Mouse (Mus musculus) megakaryocyte-erythroid progenitor cell, adult 5 weeks (primary cell): ENCODE data around the gene Mrpl27. TPM values are rescaled to one million over a fixed set of nuclear protein-coding genes. Genes with fewer than 3 reads are reported as not detected.

ENCODE experiments used
- polyA plus RNA-seq: library from polyadenylated mRNA; stranded (reverse); fragments of >175 nt; gene quantifications from 2 replicates; pipeline ENCODE4 v1.2.3, GENCODE M21; 2012

Mrpl27 gene
- 63.3 and 70.0 TPM in 2 replicates for polyA plus RNA-seq

GRCm38 (mm10) chr11:94653663-94654436, at the start of gene Mrpl27, which contains the start of gene Eme1:
Mrpl27 (plus strand) TSS chr11:94653767.
Eme1 (minus strand) TSS chr11:94653964.

GRCm38 (mm10) chr11:94629199-94629883, 24.2 kb upstream of the Mrpl27 start, which contains the start of gene Lrrc59:
Lrrc59 (plus strand) TSS chr11:94629767.

GRCm38 (mm10) chr11:94676754-94677606, 23.4 kb downstream of the Mrpl27 start, which contains the start of gene Xylt2:
Xylt2 (minus strand) TSS chr11:94677515.

GRCm38 (mm10) chr11:94704472-94704871, 50.9 kb downstream of the Mrpl27 start, which contains the start of gene Gm11541:
Gm11541 (minus strand) TSS chr11:94704499.

Other genes starting within 250 kb of the Mrpl27 start
- gene Cacna1g, start 179.6 kb upstream of the Mrpl27 start, polyA plus RNA-seq: 0.78 and 0.82 TPM in 2 replicates
- not detected in 2 replicates for gene Spata20, start 167.6 kb upstream of the Mrpl27 start, polyA plus RNA-seq
- 0.02 and 0.05 TPM in 2 replicates for gene Epn3, start 153.8 kb upstream of the Mrpl27 start, polyA plus RNA-seq
- gene Mycbpap, start 132.0 kb upstream of the Mrpl27 start, polyA plus RNA-seq: 0.34 and 0.36 TPM in 2 replicates
- 4.1 and 7.2 TPM in 2 replicates for gene Rsad1, start 104.5 kb upstream of the Mrpl27 start, polyA plus RNA-seq
- gene Chad, start 88.7 kb upstream of the Mrpl27 start, polyA plus RNA-seq: 0.69 and 0.91 TPM in 2 replicates
- 27.1 and 40.1 TPM in 2 replicates for gene Acsf2, start 51.9 kb upstream of the Mrpl27 start, polyA plus RNA-seq
- gene Lrrc59, start 24.0 kb upstream of the Mrpl27 start, polyA plus RNA-seq: 158 and 177 TPM in 2 replicates
- gene Eme1, start 197 bp downstream of the Mrpl27 start, polyA plus RNA-seq: 9.7 and 9.8 TPM in 2 replicates
- gene Xylt2, start 23.7 kb downstream of the Mrpl27 start, polyA plus RNA-seq: 12.5 and 14.2 TPM in 2 replicates
- not detected in 2 replicates for gene Gm11541, start 50.7 kb downstream of the Mrpl27 start, polyA plus RNA-seq
- 0.04 TPM in 1 of 2 replicates, not detected in the other for gene Cdc34b, start 88.0 kb downstream of the Mrpl27 start, polyA plus RNA-seq
- gene Tmem92, start 128.9 kb downstream of the Mrpl27 start, polyA plus RNA-seq: not detected in 2 replicates